Mouse (Mus musculus) right cerebral cortex, postnatal 36 days (tissue): ENCODE measurements at regions not wholly inside any gene's neighbourhood (a gene's known extent, or its start where the extent isn't known, plus 50 kb on each side); places are given as distances from the start of the nearest gene placed in this dataset.
A peak's percentile ranks its signal among the peaks of the same experiment; 100 is the strongest.

ENCODE experiments used
- DNase-seq, 2 experiments: peaks; one replicate each; pipeline ENCODE4 v3.0.0; 2022; ENCODE audit warnings: low spot score in 2 of 2, mixed read lengths in 1 of 2

GRCm38 (mm10) chr9:56547291-56547977 is 129.0 kb downstream of the Hmg20a start:
- no peak for DNase-seq

- DNase-seq = no peak
Observed at GRCm38 (mm10) chr9:56549774-56550173, 131.4 kb downstream of the Hmg20a start.

GRCm38 (mm10) chr9:56550178-56550577 is 131.8 kb downstream of the Hmg20a start:
- DNase-seq = no peak

- DNase-seq = no peak
Observed at GRCm38 (mm10) chr9:56551376-56552186, 133.2 kb downstream of the Hmg20a start.

GRCm38 (mm10) chr9:56552187-56552686 is 133.8 kb downstream of the Hmg20a start:
- no peak for DNase-seq

GRCm38 (mm10) chr9:56552766-56553165 is 134.4 kb downstream of the Hmg20a start:
- peak; percentile 50 to 56 for DNase-seq

GRCm38 (mm10) chr9:56553626-56554025 is 135.2 kb downstream of the Hmg20a start:
- no peak for DNase-seq

- DNase-seq = no peak
Observed at GRCm38 (mm10) chr9:56554096-56554495, 135.7 kb downstream of the Hmg20a start.

GRCm38 (mm10) chr9:56559618-56560144 is 141.3 kb downstream of the Hmg20a start:
- no peak for DNase-seq

GRCm38 (mm10) chr9:56562440-56562839 is 144.0 kb downstream of the Hmg20a start:
- no peak for DNase-seq

- DNase-seq = no peak
Observed at GRCm38 (mm10) chr9:56564048-56564737, 145.8 kb downstream of the Hmg20a start.
